Mouse (Mus musculus) limb, embryonic 14.5 days (tissue): ENCODE data around the gene Rcvrn. TPM values are rescaled to one million over a fixed set of nuclear protein-coding genes. Genes with fewer than 3 reads are reported as not detected.

Source experiments
- ATAC-seq: fragments of 200-750 bp; cut with Nextera tagmentation; 2 replicates; pipeline ENCODE4 v1.8.0; 2017; ENCODE audit warnings: low read depth, moderate number of reproducible peaks, moderate TSS enrichment; ENCODE audit not compliant: low FRiP score
- DNase-seq: peaks from one replicate; pipeline ENCODE4 v3.0.0-alpha.2; 2015; ENCODE audit warnings: low spot score
- H3K27ac ChIP-seq: fragments of 300-500 bp; sonication (generic); replicated peaks from 2 replicates; pipeline ENCODE4 v1.5.1; 2014; ENCODE audit warnings: low read depth, mild to moderate bottlenecking, low read length, moderate library complexity, mixed read lengths
- H3K27me3 ChIP-seq: fragments of 300-500 bp; sonication (generic); 2 replicates; pipeline ENCODE4 v1.6.1; 2014; ENCODE audit warnings: low read length, mixed read lengths; ENCODE audit not compliant: control insufficient read depth, insufficient read depth
- H3K36me3 ChIP-seq: fragments of 300-500 bp; sonication (generic); 2 replicates; pipeline ENCODE4 v1.6.1; 2014; ENCODE audit warnings: mild to moderate bottlenecking, low read length, moderate library complexity, mixed read lengths; ENCODE audit not compliant: control insufficient read depth, insufficient read depth
- H3K4me1 ChIP-seq: fragments of 300-500 bp; sonication (generic); 2 replicates; pipeline ENCODE4 v1.6.1; 2014; ENCODE audit warnings: antibody characterized with exemption, low read length, mixed read lengths; ENCODE audit not compliant: control insufficient read depth, insufficient read depth
- H3K4me2 ChIP-seq: fragments of 300-500 bp; sonication (generic); replicated peaks from 2 replicates; pipeline ENCODE4 v1.6.1; 2014; ENCODE audit warnings: low read depth, mild to moderate bottlenecking, low read length, moderate library complexity; ENCODE audit not compliant: severe bottlenecking
- H3K4me3 ChIP-seq: fragments of 300-500 bp; sonication (generic); replicated peaks from 2 replicates; pipeline ENCODE4 v1.5.1; 2014; ENCODE audit warnings: low read length
- H3K9ac ChIP-seq: fragments of 300-500 bp; sonication (generic); 2 replicates; pipeline ENCODE4 v1.6.1; 2014; ENCODE audit warnings: mild to moderate bottlenecking, low read depth, low read length, moderate library complexity; ENCODE audit not compliant: severe bottlenecking
- H3K9me3 ChIP-seq: fragments of 300-500 bp; sonication (generic); 2 replicates; pipeline ENCODE4 v1.6.1; 2016; ENCODE audit warnings: low read length; ENCODE audit not compliant: control insufficient read depth
- POLR2A ChIP-seq: fragments of 200-500 bp; IDR thresholded peaks from 2 replicates; pipeline ENCODE4 v1.8.0; 2012; ENCODE audit warnings: inconsistent platforms, mild to moderate bottlenecking, moderate library complexity, borderline replicate concordance; ENCODE audit not compliant: insufficient read depth, insufficient read length; ENCODE audit errors: extremely low read depth
- WGBS: fragments of 180-500 bp; shearing (Covaris S2); extraction: QIAGEN DNeasy Blood & Tissue Kit; methylation state at CpG from one replicate; pipeline ENCODE4 v1.1.7; 2014; 5-methylcytosine and 5-hydroxymethylcytosine counted together
- polyA plus RNA-seq, 2 experiments: library from polyadenylated mRNA; depleted of rRNA in 1 of 2; stranded (reverse) in 1 of 2; unstranded in 1 of 2; fragments of >200 nt; fragmentation: Nextera tagmentation in 1 of 2; extraction: Ambion mirVana in 1 of 2; gene quantifications; 2 replicates each; pipeline versions ENCODE4 v1.2.1 to v1.2.3; 2012 to 2014

Rcvrn gene
- polyA plus RNA-seq, 2 experiments, result 0.11 TPM; not detected in 1

- Histone ChIP-seq H3K36me3 (no peaks in the 10 kb centered on the region), H3K27ac (no peak overlapping the region), H3K4me3 (no peak overlapping the region), H3K4me2 (no peak overlapping the region), H3K9ac (no peak overlapping the region), H3K9me3 (no peaks in the 10 kb centered on the region), H3K4me1 (no peaks in the 10 kb centered on the region), H3K27me3 (no peaks in the 10 kb centered on the region)
- ATAC-seq (no peak), DNase-seq (no peak)
- TF ChIP-seq POLR2A, result no peak
- 64% methylated on average over 7 of the region's 7 CpGs for WGBS
Observed at GRCm38 (mm10) chr11:67722399-67723156, 27.5 kb downstream of the Rcvrn start.

- Histone ChIP-seq H3K27ac (no peak overlapping the region), H3K27me3 (no peaks in the 10 kb centered on the region), H3K4me2 (no peak overlapping the region), H3K4me1 (no peaks in the 10 kb centered on the region), H3K9me3 (no peaks in the 10 kb centered on the region), H3K4me3 (no peak overlapping the region), H3K9ac (no peak overlapping the region), H3K36me3 (no peaks in the 10 kb centered on the region)
- TF ChIP-seq POLR2A, result no peak
- ATAC-seq (no peak), DNase-seq (no peak)
- WGBS, result 73% methylated on average over 8 of the region's 8 CpGs
Observed at GRCm38 (mm10) chr11:67723231-67724013, 28.3 kb downstream of the Rcvrn start.

GRCm38 (mm10) chr11:67727095-67727494, 32.0 kb downstream of the Rcvrn start:
- no peak overlapping the region for H3K27ac ChIP-seq
- H3K36me3 ChIP-seq, result no peaks in the 10 kb centered on the region
- H3K9me3 ChIP-seq, result no peaks in the 10 kb centered on the region
- no peaks in the 10 kb centered on the region for H3K27me3 ChIP-seq
- no peaks in the 10 kb centered on the region for H3K4me1 ChIP-seq
- WGBS, result 58% methylated on average over 6 of the region's 6 CpGs
- DNase-seq (peak; percentile 26), ATAC-seq (no peak)
- H3K4me3 ChIP-seq, result no peak overlapping the region
- no peak overlapping the region for H3K4me2 ChIP-seq
- no peak overlapping the region for H3K9ac ChIP-seq
- no peak for TF ChIP-seq POLR2A

- Histone ChIP-seq H3K27me3 (no peaks in the 10 kb centered on the region), H3K4me2 (no peak overlapping the region), H3K9me3 (no peaks in the 10 kb centered on the region), H3K4me1 (no peaks in the 10 kb centered on the region), H3K27ac (no peak overlapping the region), H3K9ac (no peak overlapping the region), H3K36me3 (no peaks in the 10 kb centered on the region), H3K4me3 (no peak overlapping the region)
- TF ChIP-seq POLR2A, result no peak
- ATAC-seq, result no peak
- no peak for DNase-seq
Observed at GRCm38 (mm10) chr11:67728726-67729125, 33.6 kb downstream of the Rcvrn start.

- H3K27me3 ChIP-seq, result no peaks in the 10 kb centered on the region
- no peaks in the 10 kb centered on the region for H3K4me1 ChIP-seq
- H3K9ac ChIP-seq, result no peak overlapping the region
- no peak overlapping the region for H3K27ac ChIP-seq
- H3K4me2 ChIP-seq, result no peak overlapping the region
- H3K36me3 ChIP-seq, result no peaks in the 10 kb centered on the region
- no peak overlapping the region for H3K4me3 ChIP-seq
- no peak for DNase-seq
- no peak for TF ChIP-seq POLR2A
- ATAC-seq, result no peak
- H3K9me3 ChIP-seq, result no peaks in the 10 kb centered on the region
- WGBS, result 83% methylated on average over 2 of the region's 2 CpGs
Observed at GRCm38 (mm10) chr11:67731056-67731455, 35.9 kb downstream of the Rcvrn start.
